Mouse (Mus musculus) forebrain, embryonic 14.5 days (tissue): ENCODE measurements around the gene Gm15448. TPM values are rescaled to one million over a fixed set of nuclear protein-coding genes. Genes with fewer than 3 reads are reported as not detected.

ENCODE experiments used
- polyA plus RNA-seq: library from polyadenylated mRNA; unstranded; fragments of >200 nt; fragmentation: Nextera tagmentation; extraction: Ambion mirVana; gene quantifications from 2 replicates; pipeline ENCODE4 v1.2.1, GENCODE M21; 2014

Gene Gm15448
- polyA plus RNA-seq, 1 experiment from 2014 or later: not detected

Other genes with a start within 250 kb of the Gm15448 start
- 0.13 and 0.23 TPM in 2 replicates for gene Oscar, start 209.5 kb downstream of the Gm15448 start, polyA plus RNA-seq
- 424 and 576 TPM in 2 replicates for gene Ndufa3, start 208.3 kb downstream of the Gm15448 start, polyA plus RNA-seq
- 31.3 and 34.8 TPM in 2 replicates for gene Tfpt, start 195.8 kb downstream of the Gm15448 start, polyA plus RNA-seq
- 99.7 and 102 TPM in 2 replicates for gene Prpf31, start 195.7 kb downstream of the Gm15448 start, polyA plus RNA-seq
- gene Cnot3, start 180.4 kb downstream of the Gm15448 start, polyA plus RNA-seq: 40.5 and 44.2 TPM in 2 replicates
- 10.2 and 12.3 TPM in 2 replicates for gene Leng1, start 159.8 kb downstream of the Gm15448 start, polyA plus RNA-seq
- 1.8 and 2.1 TPM in 2 replicates for gene Tmc4, start 148.1 kb downstream of the Gm15448 start, polyA plus RNA-seq
- gene Tsen34, start 132.8 kb downstream of the Gm15448 start, polyA plus RNA-seq: 233 TPM in 2 replicates
- 35.1 and 49.3 TPM in 2 replicates for gene Mboat7, start 132.2 kb downstream of the Gm15448 start, polyA plus RNA-seq
- gene Rps9, start 121.7 kb downstream of the Gm15448 start, polyA plus RNA-seq: 1,006 and 1,170 TPM in 2 replicates
- gene Pirb, start 105.3 kb downstream of the Gm15448 start, polyA plus RNA-seq: 0.10 and 0.19 TPM in 2 replicates
- not detected in 2 replicates for gene Pira2, start 19.4 kb upstream of the Gm15448 start, polyA plus RNA-seq
- gene Gm14548, start 72.4 kb upstream of the Gm15448 start, polyA plus RNA-seq: not detected in 2 replicates
- not detected in 2 replicates for gene Lilra6, start 89.8 kb upstream of the Gm15448 start, polyA plus RNA-seq
- 1.8 and 2.1 TPM in 2 replicates for gene Lair1, start 237.5 kb upstream of the Gm15448 start, polyA plus RNA-seq